Mouse (Mus musculus): ENCODE results near the gene Tnpo2. TPM values are rescaled to one million over a fixed set of nuclear protein-coding genes. Genes with fewer than 3 reads are reported as not detected.

Gene Tnpo2
- polyA plus RNA-seq (2021; fragmentation: Nextera tagmentation), result 25.2 and 34.4 TPM in 2 replicates
- long read RNA-seq, experiment 1, full-length matches to known transcripts, result 2 of 104 reads
- long read RNA-seq, experiment 1, partial matches to known transcripts, result 66 of 104 reads
- long read RNA-seq, experiment 1, other reads (novel, unspliced or antisense), result 36 of 104 reads
- long read RNA-seq, experiment 2, partial matches to known transcripts, result 2 of 23 reads
- long read RNA-seq, experiment 2, other reads (novel, unspliced or antisense), result 21 of 23 reads

DNA sequence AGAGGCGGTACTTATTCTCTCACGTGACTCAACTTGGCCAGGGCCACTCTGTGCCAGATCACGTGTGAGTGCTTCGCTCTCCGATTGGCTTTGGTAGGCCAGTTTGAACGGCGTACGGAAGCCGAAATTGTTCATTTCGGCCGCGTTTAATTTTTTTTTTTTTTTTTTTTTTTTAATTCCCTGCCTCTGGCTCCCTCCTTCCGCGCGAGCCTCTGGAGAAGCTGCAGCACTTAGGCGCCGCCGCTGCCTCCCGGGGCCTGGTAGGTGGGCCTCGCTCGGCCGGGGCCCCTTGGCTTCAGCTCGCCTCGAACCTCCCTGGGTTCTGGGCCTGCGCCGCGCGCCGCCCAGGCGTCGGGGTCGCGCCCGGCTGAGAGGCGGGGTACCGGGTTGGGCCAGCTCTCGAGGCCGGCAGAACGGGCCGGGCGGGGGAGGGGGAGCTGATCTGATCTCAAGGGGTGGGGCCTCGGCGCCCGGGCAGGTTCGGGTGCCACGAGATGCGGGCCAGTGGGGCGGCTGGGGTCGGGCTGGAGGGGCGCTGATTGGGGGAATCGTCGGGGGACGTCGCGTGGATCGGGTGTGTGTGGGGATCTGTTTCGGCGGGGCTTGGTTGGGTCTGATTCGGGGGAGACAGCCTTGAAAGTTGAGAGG, at the start of gene Tnpo2:
TSS of gene Tnpo2 (plus strand) at position 198 of the 648 bp plus-strand sequence.

DNA sequence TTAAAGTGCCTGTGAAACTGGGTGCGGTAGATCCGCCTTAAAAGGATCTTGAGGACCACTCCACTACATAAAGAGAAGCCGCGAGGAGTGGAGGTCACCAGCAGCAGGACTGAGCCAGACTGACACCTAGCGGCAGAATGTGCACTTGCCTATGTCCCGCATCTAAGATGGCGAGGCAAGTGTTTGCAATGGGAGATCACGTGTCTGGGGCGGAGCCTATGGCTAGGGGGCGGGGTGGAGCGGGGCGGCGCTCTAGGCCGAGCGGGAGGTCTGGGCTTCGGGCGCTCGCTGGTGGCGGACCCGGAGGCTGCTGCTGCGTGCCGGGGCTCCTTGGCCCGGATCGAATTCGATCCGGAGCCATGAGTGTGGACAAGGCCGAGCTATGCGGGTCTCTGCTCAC, 46.4 kb upstream of the Tnpo2 start, which contains the start of gene Hook2:
TSS of gene Hook2 (plus strand) at position 255 of the 400 bp plus-strand sequence.

DNA sequence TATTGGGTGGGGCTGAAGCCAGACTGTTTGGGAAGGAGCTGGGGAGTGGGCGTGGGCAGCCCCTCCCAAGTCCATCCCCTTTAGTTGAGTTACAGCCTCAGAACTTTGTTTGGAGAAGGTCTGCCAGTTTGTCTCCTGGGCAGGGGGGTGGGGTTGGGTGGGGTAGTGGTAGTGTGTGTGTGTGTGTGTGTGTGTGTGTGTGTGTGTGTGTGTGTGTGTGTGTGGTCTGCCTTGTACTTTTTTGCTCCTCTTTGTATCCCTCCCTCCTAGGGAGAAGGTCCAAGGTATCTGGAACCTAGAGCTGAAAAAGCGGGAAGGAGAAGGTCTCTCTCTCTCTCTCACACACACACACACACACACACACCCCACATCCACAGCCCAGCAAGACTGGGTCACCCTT, 22.3 kb upstream of the Tnpo2 start, which contains the start of gene Best2:
TSS of gene Best2 (minus strand) at position 101 of the 400 bp plus-strand sequence.

DNA sequence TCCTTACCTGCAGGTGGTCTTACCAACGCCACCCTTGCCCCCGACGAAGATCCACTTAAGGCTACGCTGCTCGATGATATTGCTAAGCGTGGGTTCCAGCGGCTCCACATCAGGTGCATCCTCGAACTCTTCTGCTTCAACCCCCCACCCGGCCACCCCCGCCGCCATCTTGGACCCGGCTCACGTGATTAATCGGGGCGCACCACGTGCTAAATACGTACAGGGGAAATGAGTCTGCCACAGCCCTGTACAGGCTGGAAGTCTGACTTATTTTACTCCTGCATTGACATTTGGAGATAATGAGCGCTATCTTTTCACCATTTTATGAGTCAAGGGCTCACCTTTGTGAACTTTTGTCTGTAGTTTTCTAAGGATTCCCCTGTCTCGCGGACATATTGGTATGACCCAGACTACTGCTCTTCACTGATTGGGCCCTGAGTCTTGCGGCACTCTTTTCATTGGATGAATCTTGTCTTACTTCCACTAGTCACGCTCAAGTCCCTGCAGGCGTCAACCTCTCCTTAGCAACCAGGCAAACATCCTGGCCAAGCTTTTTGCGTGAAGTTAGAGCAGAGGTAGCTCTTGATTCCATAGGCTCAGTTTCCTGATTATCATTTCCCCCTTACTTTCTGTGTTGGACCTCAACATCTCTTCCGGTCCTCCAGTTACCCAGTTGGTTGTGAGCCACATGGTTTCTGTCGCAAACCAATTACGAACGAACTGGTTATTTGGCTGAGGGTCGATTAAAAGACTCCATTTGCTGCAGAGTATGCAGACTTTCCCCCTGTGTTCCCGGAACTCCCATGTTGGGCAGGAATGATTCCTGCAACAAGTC, 11.4 kb upstream of the Tnpo2 start, which contains the start of gene Asna1:
TSS of gene Asna1 (minus strand) at position 184 of the 835 bp plus-strand sequence.

DNA sequence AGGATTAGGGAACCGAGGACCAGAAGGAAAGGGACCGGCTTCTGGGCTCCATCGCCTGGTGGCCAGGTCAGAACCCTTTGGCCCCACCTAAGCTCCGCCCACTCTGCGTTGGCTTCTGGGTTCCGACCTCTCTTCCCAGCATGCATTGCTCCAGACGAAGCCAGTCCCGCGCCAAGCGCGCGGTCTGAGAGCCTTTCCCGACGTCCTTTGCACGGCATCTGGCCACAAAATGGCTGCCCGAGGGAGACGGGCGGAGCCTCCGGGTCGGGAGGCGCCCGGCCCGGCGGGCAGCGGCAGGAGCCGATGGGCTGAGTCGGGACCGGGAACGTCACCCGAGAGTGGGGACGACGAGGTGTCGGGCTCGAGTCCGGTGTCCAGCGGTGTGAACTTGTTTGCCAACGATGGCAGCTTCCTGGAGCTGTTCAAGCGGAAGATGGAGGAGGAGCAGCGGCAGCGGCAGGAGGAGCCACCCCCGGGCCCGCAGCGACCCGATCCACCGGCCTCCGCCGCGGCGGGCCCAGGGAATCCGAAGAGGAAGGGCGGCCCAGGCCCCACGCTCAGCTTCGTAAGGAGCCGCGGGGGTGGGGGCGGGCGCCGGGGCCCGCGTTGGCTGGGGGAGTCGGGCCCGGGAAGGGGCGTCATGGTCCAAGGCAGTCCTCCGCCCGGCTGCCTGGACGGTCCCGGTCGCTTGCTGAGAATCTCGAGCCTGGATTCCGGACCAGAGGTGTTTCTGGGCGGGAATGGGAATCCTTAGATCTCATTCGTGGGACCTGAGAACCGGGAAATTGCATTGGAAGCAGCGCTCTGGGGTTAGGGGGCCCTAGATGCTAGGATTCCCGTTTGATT, 9.8 kb upstream of the Tnpo2 start, which contains the start of gene Trir:
TSS of gene Trir (plus strand) at position 154 of the 846 bp plus-strand sequence.

DNA sequence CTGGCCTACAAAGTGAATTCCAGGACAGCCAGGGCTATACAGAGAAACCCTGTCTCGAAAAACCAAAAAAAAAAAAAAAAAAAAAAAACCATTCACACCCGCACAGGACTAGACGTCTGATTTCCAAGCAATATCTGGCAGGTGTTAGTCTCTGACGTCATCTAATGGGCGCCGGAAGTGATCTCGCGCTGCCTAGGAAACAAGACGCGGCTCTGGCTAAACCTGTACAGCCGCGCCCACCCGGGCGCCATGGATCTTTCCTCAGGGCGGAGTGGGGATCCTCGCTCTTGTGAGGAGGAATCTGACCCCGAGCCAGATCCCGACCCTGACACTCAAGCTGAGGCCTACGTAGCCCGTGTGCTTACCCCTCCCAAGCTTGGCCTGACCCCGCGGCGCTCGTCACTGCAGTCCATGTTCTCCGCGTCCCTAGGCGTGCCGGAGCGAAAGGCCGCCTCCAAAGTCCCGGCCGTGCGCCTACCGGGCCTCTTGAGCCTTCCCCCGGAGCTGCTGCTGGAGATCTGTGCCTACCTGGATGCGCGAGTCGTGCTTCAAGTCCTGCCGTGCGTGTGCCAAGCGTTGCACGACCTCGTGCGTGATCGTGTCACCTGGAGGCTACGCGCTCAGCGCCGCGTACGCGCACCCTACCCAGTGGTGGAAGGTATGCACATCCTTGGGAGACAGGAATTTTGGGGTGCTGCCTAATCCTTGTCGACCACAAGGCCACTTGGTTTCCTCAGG, 23.3 kb downstream of the Tnpo2 start, which contains the start of gene Fbxw9:
TSS of gene Fbxw9 (plus strand) at position 177 of the 738 bp plus-strand sequence.

DNA sequence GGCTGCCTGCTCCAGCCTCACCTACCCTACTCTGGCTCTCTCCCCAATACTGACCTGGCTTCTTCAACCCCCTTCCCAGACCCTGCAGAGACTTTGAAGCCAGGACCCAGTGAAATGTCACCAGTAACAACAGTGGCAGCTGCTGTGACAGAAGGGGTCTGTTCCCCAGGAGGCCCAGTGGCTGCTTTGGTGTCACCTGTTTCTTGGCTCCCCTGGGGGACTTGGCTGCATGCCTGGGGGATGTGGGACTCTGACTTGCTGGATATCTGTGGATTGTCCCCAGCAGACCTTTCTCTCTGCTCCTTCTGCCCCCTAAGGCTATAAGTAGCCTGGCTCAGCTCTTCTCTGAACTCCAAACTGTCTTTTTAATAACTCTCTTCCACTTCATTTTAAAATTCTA, 31.3 kb downstream of the Tnpo2 start, which contains the start of gene Gm5741:
TSS of gene Gm5741 (minus strand) at position 1 of the 400 bp plus-strand sequence.

DNA sequence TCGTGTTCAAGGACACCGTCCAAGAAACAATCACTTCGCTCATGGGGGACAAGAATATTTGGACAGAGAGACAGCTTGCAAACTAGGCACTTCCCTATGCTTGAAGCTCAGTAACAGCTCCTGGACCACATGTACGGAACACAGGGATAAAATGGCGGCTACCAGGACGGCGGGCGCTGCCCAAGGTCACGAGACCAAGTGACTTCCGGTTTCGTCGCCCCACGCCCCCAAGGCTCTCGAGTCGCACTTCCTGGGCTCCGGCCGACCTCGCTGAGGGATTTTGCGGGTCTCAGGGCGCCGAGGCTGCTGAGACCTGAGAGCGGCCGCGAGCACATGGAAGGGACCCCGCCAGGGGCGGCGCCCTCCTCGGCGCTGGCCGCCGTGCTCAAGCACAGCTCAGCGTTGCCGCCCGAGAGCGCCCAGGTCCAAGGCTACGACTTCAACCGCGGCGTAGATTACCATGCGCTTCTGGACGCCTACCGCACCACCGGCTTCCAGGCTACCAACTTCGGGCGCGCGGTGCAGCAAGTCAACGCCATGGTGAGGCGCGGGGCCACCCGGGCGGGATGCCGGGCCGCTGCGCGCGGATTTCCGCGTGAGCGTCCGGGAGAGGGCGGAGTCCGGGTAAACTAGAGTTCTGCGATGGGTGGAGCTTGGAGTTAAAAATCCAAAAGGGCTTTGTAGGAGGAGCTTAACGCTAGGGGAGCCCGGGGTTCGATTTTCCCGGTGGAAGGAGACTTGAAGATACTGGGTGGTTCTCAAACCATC, 35.0 kb downstream of the Tnpo2 start, which contains the start of gene Dhps:
TSS of gene Dhps (plus strand) at position 244 of the 768 bp plus-strand sequence.

DNA sequence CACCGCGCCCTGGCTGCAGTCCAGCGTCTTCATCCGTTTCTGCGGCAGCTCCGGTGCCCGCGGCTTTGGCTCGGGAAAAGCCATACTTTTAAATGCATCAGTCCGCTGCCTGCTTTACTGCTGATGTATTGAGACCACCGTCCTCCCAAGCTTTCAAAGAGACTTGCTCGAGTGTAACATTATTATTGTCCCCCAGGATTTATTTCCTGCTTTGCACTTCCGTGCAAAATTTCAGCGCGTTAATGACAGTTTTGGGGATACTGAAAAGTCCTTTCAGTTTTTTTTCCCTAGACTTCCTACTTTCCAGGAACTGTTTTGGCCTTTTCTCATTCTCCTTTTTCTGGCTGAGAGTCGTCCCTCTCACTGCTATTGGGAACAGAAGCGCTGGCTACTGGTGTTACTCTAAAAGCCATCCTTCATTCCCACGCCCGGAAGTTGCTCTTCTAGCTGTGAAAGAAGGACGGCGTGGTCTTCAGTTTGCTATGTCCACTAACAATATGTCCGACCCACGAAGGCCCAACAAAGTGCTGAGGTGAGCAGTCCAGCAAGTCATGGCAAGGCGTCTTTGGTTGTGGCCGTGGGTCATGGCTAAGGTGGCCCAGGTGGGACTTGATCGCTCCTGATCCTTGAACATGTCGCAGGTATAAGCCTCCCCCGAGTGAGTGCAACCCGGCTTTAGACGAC, 44.0 kb downstream of the Tnpo2 start, which contains the start of gene Wdr83os:
TSS of gene Wdr83os (plus strand) at position 209 of the 684 bp plus-strand sequence.

DNA sequence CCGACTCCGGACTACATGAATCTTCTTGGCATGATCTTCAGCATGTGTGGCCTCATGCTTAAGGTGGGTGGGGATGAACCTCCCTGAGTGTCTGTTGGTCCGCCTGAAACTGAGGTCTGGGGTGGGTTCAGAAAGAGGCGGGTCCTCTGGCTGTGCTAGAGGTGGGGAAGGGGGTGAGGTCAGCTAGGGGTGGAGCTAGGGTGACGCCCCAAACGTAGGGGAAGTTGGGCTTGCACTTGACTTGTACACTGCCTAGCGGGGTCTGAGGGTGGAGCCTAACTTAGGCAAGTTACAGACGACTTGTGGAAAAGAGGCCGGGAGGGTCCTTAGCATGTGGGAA, 44.5 kb downstream of the Tnpo2 start, which contains the start of gene Wdr83:
TSS of gene Wdr83 (minus strand) at position 91 of the 340 bp plus-strand sequence.

DNA sequence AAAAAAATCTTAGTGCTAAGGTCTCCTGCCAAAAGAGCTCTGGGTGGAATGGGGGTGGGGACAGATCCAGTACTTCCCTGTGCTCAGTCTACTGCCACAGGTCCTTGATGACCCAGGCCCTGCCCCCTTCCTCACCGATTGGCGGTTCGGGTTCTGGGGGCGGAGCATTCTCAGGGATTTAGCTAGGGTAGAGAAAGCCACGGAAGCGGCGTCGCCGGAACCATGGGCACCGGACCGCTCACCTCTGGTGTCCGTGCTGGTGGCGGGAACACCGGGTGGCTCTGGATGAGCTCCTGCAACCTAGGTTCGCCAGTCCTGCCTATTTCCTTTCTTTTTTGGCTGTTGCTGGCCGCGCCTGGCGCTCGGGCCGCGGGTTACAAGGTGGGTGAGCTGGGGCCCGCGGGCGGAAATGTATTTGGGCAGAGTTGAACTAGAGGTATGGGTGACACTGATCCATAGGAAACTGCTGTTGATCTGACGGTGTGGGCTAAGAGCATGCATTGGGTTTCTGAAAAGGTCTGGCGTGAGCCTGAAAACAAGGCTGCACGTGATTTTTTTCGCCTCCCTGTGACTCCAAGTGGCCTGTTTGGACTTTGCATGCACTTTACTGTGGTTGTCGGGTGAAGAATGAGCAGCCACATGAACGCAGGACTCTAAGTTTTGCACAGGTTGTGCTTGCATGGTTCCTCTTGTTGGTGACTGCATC, 46.5 kb downstream of the Tnpo2 start, which contains the start of gene Man2b1:
TSS of gene Man2b1 (plus strand) at position 163 of the 706 bp plus-strand sequence.

Other genes with a start within 250 kb of the Tnpo2 start
- 137 and 163 TPM in 2 replicates for gene Nfix, start 236.6 kb upstream of the Tnpo2 start, polyA plus RNA-seq (2021; fragmentation: Nextera tagmentation)
- 19.8 and 22.2 TPM in 2 replicates for gene Dand5, start 214.1 kb upstream of the Tnpo2 start, polyA plus RNA-seq (2021; fragmentation: Nextera tagmentation)
- gene Gadd45gip1, start 205.4 kb upstream of the Tnpo2 start, polyA plus RNA-seq (2021; fragmentation: Nextera tagmentation), result 46.3 and 55.1 TPM in 2 replicates
- gene Rad23a, start 196.2 kb upstream of the Tnpo2 start, polyA plus RNA-seq (2021; fragmentation: Nextera tagmentation), result 149 and 190 TPM in 2 replicates
- gene Calr, start 190.0 kb upstream of the Tnpo2 start, polyA plus RNA-seq (2021; fragmentation: Nextera tagmentation), result 138 and 151 TPM in 2 replicates
- 20.6 and 22.2 TPM in 2 replicates for gene Farsa, start 179.9 kb upstream of the Tnpo2 start, polyA plus RNA-seq (2021; fragmentation: Nextera tagmentation)
- gene Syce2, start 164.8 kb upstream of the Tnpo2 start, polyA plus RNA-seq (2021; fragmentation: Nextera tagmentation), result 7.5 and 8.4 TPM in 2 replicates
- gene Gcdh, start 143.0 kb upstream of the Tnpo2 start, polyA plus RNA-seq (2021; fragmentation: Nextera tagmentation), result 19.7 and 26.0 TPM in 2 replicates
- gene Klf1, start 135.0 kb upstream of the Tnpo2 start, polyA plus RNA-seq (2021; fragmentation: Nextera tagmentation), result 0.12 and 0.31 TPM in 2 replicates
- gene Dnase2a, start 128.4 kb upstream of the Tnpo2 start, polyA plus RNA-seq (2021; fragmentation: Nextera tagmentation), result 4.7 and 4.8 TPM in 2 replicates
- 9.3 and 21.9 TPM in 2 replicates for gene Mast1, start 99.6 kb upstream of the Tnpo2 start, polyA plus RNA-seq (2021; fragmentation: Nextera tagmentation)
- gene Rtbdn, start 89.9 kb upstream of the Tnpo2 start, polyA plus RNA-seq (2021; fragmentation: Nextera tagmentation), result 0.22 and 0.26 TPM in 2 replicates
- gene Gm49661, start 67.5 kb upstream of the Tnpo2 start, polyA plus RNA-seq (2021; fragmentation: Nextera tagmentation), result not detected in 2 replicates
- 606 and 755 TPM in 2 replicates for gene Prdx2, start 67.3 kb upstream of the Tnpo2 start, polyA plus RNA-seq (2021; fragmentation: Nextera tagmentation)
- 49.5 and 54.5 TPM in 2 replicates for gene Rnaseh2a, start 67.1 kb upstream of the Tnpo2 start, polyA plus RNA-seq (2021; fragmentation: Nextera tagmentation)
- 127 and 330 TPM in 2 replicates for gene Junb, start 58.2 kb upstream of the Tnpo2 start, polyA plus RNA-seq (2021; fragmentation: Nextera tagmentation)
- 4.2 and 6.7 TPM in 2 replicates for gene Hook2, start 46.3 kb upstream of the Tnpo2 start, polyA plus RNA-seq (2021; fragmentation: Nextera tagmentation)
- gene Best2, start 22.4 kb upstream of the Tnpo2 start, polyA plus RNA-seq (2021; fragmentation: Nextera tagmentation), result not detected in 2 replicates
- 30.3 and 93.5 TPM in 2 replicates for gene Asna1, start 11.6 kb upstream of the Tnpo2 start, polyA plus RNA-seq (2021; fragmentation: Nextera tagmentation)
- 31.7 and 158 TPM in 2 replicates for gene Trir, start 10.1 kb upstream of the Tnpo2 start, polyA plus RNA-seq (2021; fragmentation: Nextera tagmentation)
- gene Fbxw9, start 23.1 kb downstream of the Tnpo2 start, polyA plus RNA-seq (2021; fragmentation: Nextera tagmentation), result 12.5 and 21.0 TPM in 2 replicates
- not detected in 2 replicates for gene Gm5741, start 31.1 kb downstream of the Tnpo2 start, polyA plus RNA-seq (2021; fragmentation: Nextera tagmentation)
- gene Dhps, start 34.8 kb downstream of the Tnpo2 start, polyA plus RNA-seq (2021; fragmentation: Nextera tagmentation), result 72.9 and 74.5 TPM in 2 replicates
- gene Wdr83os, start 43.8 kb downstream of the Tnpo2 start, polyA plus RNA-seq (2021; fragmentation: Nextera tagmentation), result 114 and 122 TPM in 2 replicates
- gene Wdr83, start 44.4 kb downstream of the Tnpo2 start, polyA plus RNA-seq (2021; fragmentation: Nextera tagmentation), result 30.0 and 38.6 TPM in 2 replicates
- 13.9 and 19.1 TPM in 2 replicates for gene Man2b1, start 46.4 kb downstream of the Tnpo2 start, polyA plus RNA-seq (2021; fragmentation: Nextera tagmentation)
- gene Zfp791, start 86.2 kb downstream of the Tnpo2 start, polyA plus RNA-seq (2021; fragmentation: Nextera tagmentation), result 1.3 and 1.7 TPM in 2 replicates
- not detected in 2 replicates for gene Cks1brt, start 115.0 kb downstream of the Tnpo2 start, polyA plus RNA-seq (2021; fragmentation: Nextera tagmentation)
- not detected in 2 replicates for gene Olfr371, start 189.1 kb downstream of the Tnpo2 start, polyA plus RNA-seq (2021; fragmentation: Nextera tagmentation)